Mouse (Mus musculus) activated CD4-positive, CD25-positive, alpha-beta regulatory T cell, adult 4 months (primary cell): Measurements from ENCODE around the gene Arglu1. TPM values are rescaled to one million over a fixed set of nuclear protein-coding genes. Genes with fewer than 3 reads are reported as not detected.

Experiments used
- ATAC-seq: one replicate; pipeline ENCODE4 v1.8.0; 2017
- polyA plus RNA-seq, 2 experiments: library from polyadenylated mRNA; unstranded; fragments of 100-300 nt; shearing (Covaris generic); gene quantifications; one replicate each; pipeline ENCODE4 v1.2.1; 2017

Gene Arglu1
- polyA plus RNA-seq, 2 experiments from 2014 or later: 117 to 186 TPM

DNA sequence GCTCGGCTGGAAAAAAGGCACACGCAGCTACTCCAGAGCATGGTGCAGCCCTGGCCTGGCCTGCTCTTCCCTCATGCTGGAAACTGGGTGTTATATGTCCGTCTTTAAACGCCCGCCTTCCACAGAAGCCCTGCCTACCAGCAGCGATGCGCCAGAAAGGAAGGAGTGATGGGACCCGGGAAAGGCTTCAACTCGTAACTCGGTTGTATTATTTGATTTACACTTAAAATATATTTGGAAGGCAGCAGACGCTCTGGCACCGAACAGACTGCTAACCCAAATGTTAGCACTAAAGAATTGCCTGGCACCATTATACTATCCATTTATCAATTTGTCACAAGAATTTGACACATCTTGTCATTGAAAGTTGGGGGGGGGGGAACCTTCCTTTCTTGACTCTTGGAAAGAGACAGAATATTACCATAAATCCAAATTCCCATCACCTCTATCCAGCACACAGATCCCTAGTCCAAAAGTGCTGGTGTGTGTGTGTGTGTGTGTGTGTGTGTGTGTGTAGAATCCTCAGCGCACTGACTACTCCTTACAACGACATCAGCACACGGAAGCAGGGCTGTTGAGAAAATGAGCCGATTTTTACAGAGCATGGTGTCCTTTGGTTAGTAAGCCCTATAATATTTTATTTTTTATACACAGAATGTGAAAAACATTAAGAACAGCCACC lies 68.9 kb downstream of the Arglu1 start:
- ATAC-seq: no peak

GRCm38 (mm10) chr8:8620536-8620935 lies 69.8 kb downstream of the Arglu1 start:
- ATAC-seq: no peak

GRCm38 (mm10) chr8:8619221-8620194 lies 70.8 kb downstream of the Arglu1 start:
- ATAC-seq: no peak

Other genes with a start within 250 kb of the Arglu1 start
- gene Efnb2, start 29.3 kb downstream of the Arglu1 start, polyA plus RNA-seq: under 1 TPM in 1 of 2 experiments, not detected in 1; 0.07 TPM